Mouse (Mus musculus): ENCODE data around the gene Dbx2. TPM values are rescaled to one million over a fixed set of nuclear protein-coding genes. Genes with fewer than 3 reads are reported as not detected.

The Dbx2 gene
- total RNA-seq (2015) (not detected in 2 replicates), total RNA-seq (2017) (not detected in 2 replicates)

- no peak for ATAC-seq (replicated peaks; ENCODE audit: poor library complexity)
These were observed at the start of gene Dbx2 for GRCm38 (mm10) chr15:95655860-95656259. TSS of gene Dbx2 (minus strand) at chr15:95655960.

- ATAC-seq (replicated peaks; ENCODE audit: poor library complexity) = no peak
These were observed 46.4 kb upstream of the Dbx2 start for GRCm38 (mm10) chr15:95702206-95702605.

GRCm38 (mm10) chr15:95701573-95701972 is 45.8 kb upstream of the Dbx2 start:
- no peak for ATAC-seq (replicated peaks; ENCODE audit: poor library complexity)

GRCm38 (mm10) chr15:95699371-95699770 is 43.6 kb upstream of the Dbx2 start:
- no peak for ATAC-seq (replicated peaks; ENCODE audit: poor library complexity)

- ATAC-seq (replicated peaks; ENCODE audit: poor library complexity) = no peak
These were observed 38.0 kb upstream of the Dbx2 start for GRCm38 (mm10) chr15:95693759-95694158.

GRCm38 (mm10) chr15:95691594-95691993 is 35.8 kb upstream of the Dbx2 start:
- ATAC-seq (replicated peaks; ENCODE audit: poor library complexity) = no peak

GRCm38 (mm10) chr15:95691129-95691528 is 35.4 kb upstream of the Dbx2 start:
- no peak for ATAC-seq (replicated peaks; ENCODE audit: poor library complexity)

DNA sequence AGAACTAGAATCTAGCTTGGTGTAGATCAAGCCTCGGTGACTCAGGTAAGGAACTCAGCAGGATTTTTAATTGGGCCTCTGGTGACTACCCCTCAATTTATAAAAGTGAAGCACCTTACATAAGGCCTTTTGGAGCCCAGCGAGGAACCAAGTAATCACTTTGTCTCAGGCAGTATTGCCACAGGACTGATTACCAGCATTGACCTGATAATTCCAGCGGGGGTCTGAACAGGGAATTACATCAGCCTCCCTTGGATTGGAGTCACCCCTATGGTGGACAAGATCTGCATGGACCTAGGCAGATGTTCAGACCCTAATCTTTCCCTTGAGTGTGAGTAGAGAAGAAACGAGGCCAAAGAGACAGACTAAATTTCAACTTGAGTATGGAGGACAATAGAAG is 26.9 kb upstream of the Dbx2 start:
- ATAC-seq (replicated peaks; ENCODE audit: poor library complexity) = no peak

- ATAC-seq (replicated peaks; ENCODE audit: poor library complexity) = peak; percentile 37; the same call in 1 of the 2 replicates
These were observed 19.9 kb upstream of the Dbx2 start for GRCm38 (mm10) chr15:95675645-95676044.

GRCm38 (mm10) chr15:95675176-95675575 is 19.4 kb upstream of the Dbx2 start:
- no peak for ATAC-seq (replicated peaks; ENCODE audit: poor library complexity)

- ATAC-seq (replicated peaks; ENCODE audit: poor library complexity) = no peak
These were observed 11.4 kb upstream of the Dbx2 start for GRCm38 (mm10) chr15:95667209-95667608.

DNA sequence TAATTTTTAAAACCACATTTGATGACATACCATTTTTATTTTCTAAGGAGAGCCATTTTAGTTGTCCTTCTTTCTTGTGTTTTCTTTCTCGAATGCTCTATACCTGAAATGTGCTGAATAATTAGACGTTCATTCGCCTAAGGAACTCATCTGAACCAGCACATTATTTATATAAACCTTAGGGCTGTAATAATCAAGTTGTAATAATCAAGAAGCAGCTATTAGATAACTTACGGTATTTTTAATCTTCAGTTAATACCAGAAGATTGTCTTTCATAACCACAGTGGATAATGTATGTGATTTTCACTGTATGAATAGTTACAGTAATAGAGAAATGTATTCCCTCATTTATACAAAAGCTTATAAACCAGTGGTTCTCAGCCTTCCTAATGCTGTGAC is 9.2 kb upstream of the Dbx2 start:
- no peak for ATAC-seq (replicated peaks; ENCODE audit: poor library complexity)

DNA sequence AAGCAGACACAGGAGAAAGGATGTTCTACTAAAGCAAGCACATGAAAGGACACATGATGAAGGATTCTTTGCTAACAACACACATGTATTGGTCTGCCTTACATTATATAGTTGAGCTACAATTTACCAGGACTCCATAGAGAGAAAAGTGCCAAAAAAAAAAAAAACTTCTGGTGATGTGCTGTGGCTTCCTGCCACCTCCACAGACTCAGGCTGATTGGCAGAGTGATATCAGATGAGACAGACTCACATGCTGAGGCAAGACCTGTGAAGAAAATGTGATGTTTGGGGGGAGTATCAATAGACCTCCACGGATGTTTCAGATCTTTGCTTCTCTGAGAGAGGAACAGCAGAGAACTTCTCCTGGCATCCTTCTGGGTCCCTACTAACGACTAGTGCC is 6.0 kb upstream of the Dbx2 start:
- ATAC-seq (replicated peaks; ENCODE audit: poor library complexity) = no peak

- peak; percentile 52 for ATAC-seq (replicated peaks; ENCODE audit: poor library complexity)
These were observed 4.6 kb upstream of the Dbx2 start for GRCm38 (mm10) chr15:95660368-95660767.

DNA sequence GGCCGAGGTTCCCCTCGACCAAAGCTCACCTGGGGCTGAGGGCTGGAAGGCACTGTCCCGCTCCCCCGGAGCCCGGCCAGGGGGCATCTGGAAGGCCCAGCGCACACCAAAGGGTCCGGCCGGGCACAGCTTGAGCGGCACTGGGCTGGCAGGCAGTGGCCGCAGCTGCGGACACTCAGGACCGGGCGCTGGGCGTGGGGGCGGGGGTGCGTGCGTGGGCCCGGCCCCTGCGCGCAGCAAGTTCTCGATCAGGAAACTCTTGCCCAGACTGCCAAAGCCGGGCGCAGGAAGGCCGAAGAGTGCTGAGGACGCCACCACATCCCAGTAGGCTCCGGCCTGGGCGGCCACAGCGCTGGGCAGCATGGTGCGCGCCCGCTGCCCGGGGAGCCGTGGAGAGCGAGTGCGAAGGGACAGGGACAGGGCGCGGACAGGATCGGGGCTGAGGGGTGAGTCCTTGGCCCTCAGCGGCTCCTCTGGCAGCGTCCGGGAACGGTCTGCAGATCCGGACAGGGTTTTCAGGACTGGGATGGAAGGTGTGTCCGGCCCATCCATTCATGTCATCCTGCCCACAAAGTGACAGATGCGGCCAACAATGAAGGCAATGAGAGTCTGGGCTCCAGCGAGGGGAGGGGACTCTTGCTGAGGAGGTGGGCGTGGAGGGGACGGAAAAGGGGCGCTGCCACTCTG is 1.4 kb downstream of the Dbx2 start:
- ATAC-seq (replicated peaks; ENCODE audit: poor library complexity) = no peak

GRCm38 (mm10) chr15:95653812-95654210 is 1.9 kb downstream of the Dbx2 start:
- ATAC-seq (replicated peaks; ENCODE audit: poor library complexity) = no peak

GRCm38 (mm10) chr15:95652898-95653707 is 2.7 kb downstream of the Dbx2 start:
- ATAC-seq (replicated peaks; ENCODE audit: poor library complexity) = no peak

GRCm38 (mm10) chr15:95651824-95652223 is 3.9 kb downstream of the Dbx2 start:
- ATAC-seq (replicated peaks; ENCODE audit: poor library complexity) = no peak

- no peak for ATAC-seq (replicated peaks; ENCODE audit: poor library complexity)
These were observed 12.2 kb downstream of the Dbx2 start for GRCm38 (mm10) chr15:95643505-95644029.

GRCm38 (mm10) chr15:95640347-95640746 is 15.4 kb downstream of the Dbx2 start:
- ATAC-seq (replicated peaks; ENCODE audit: poor library complexity) = no peak

DNA sequence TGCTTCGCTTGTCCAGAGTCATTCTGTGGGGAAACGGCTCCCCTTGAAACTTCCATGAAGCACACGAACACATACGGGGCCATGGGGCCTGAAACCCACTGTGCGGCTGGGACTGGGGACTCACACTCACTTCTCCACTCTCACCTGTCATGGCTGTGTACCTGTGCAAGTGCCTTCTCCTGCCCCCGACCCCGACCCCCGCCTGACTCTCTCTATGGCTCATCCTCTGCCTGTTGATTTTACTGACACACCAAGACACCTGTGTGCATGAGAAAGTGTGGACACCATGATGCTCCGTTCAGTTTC is 16.0 kb downstream of the Dbx2 start:
- ATAC-seq (replicated peaks; ENCODE audit: poor library complexity) = no peak

GRCm38 (mm10) chr15:95639115-95639828 is 16.5 kb downstream of the Dbx2 start:
- ATAC-seq (replicated peaks; ENCODE audit: poor library complexity) = no peak

All from megakaryocyte progenitor cell, adult 5-6 weeks (primary cell).